Mouse (Mus musculus) adrenal gland, adult 10 weeks (tissue): ENCODE data around the gene Scgb2b12. TPM values are rescaled to one million over a fixed set of nuclear protein-coding genes. Genes with fewer than 3 reads are reported as not detected.

ENCODE experiments used
- polyA plus RNA-seq: library from polyadenylated mRNA; stranded (reverse); fragments of 350-450 nt; fragmentation: Illumina TruSeq; extraction: RNeasy Lipid Tissue Mini Kit (QIAGEN cat#74804); gene quantifications from one replicate; pipeline ENCODE4 v1.2.3, GENCODE M21; 2014; ENCODE audit warnings: low read depth, low replicate concordance

Scgb2b12 gene
- polyA plus RNA-seq = not detected

DNA sequence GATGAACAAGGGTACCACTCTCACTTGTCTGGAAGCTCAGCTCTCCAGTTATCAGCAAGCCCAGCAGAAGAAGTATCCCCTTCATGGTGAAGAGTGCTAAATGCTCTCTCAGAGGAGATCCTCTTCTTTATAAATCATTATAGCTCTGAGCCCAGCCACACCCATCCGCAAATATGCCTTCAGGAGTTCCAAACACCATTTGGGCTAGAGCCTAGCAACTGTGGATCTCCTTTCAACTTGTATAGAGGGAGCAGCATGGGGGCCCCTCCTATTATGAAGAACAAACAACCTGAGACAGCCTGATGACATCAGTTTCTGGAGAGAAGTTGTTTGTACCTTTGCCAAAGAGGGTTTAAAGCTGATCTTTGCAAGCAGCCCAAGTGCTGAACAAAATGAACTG lies at the start of gene Scgb2b12:
TSS of gene Scgb2b12 (minus strand) at position 101 of the 400 bp plus-strand sequence.

DNA sequence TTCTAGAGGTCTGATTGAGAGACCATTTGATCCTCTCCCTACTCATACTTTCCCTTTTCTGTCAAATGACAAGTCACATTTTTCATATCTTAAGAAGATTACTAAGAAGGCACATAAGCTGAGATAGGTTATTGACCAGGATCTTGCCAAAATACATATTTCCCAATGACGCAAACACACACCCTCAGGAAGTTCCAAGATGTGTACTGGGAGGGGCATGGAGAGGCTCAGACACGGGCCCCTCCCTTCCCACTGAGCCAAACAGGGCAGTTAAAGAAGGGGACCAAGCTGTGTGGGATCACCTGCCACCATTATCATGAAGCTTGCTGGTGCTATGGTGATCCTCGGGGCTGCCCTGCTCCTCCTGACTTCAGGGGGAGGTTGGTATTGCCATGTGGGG lies 6.8 kb upstream of the Scgb2b12 start, which contains the start of gene Scgb1b12:
TSS of gene Scgb1b12 (plus strand) at position 301 of the 400 bp plus-strand sequence.

Other genes with a start within 250 kb of the Scgb2b12 start
- not detected for gene Scgb1b10, start 226.4 kb downstream of the Scgb2b12 start, polyA plus RNA-seq
- gene Scgb2b11, start 116.1 kb downstream of the Scgb2b12 start, polyA plus RNA-seq = not detected
- not detected for gene Scgb1b11, start 104.4 kb downstream of the Scgb2b12 start, polyA plus RNA-seq
- gene Scgb1b12, start 6.9 kb upstream of the Scgb2b12 start, polyA plus RNA-seq = not detected
- gene Scgb1b29, start 114.3 kb upstream of the Scgb2b12 start, polyA plus RNA-seq = not detected